9 mouse cellular contexts compared by ENCODE assay signal in genomic region chr6:113482477-113483099, GRCm38 (mm10). TPM values are rescaled to one million over a fixed set of nuclear protein-coding genes. Genes with fewer than 3 reads are reported as not detected.
DNase-seq lines count a peak whose midpoint lies in the region; ATAC-seq and TF ChIP-seq lines count a peak whose summit lies in the region.
"Had no signal": no experiment of that assay in that cellular context is flagged by ENCODE, and none has a peak within 500 bp of the region (broad histone marks: within the 10 kb centered on the region; RNA-seq: fewer than 3 reads in every experiment).

No protein-coding gene starts in this region.

- no peaks in the 10 kb centered on the region for H3K36me3 ChIP-seq in hindbrain, embryonic 11.5 days (ENCODE audit: control insufficient read depth, insufficient read depth, low read length)
- H3K36me3 ChIP-seq in limb, embryonic 13.5 days = no peaks in the 10 kb centered on the region
- H3K36me3 ChIP-seq in midbrain, embryonic 13.5 days = peaks cover 8% of the 10 kb centered on the region

- H3K27ac ChIP-seq in layer of hippocampus, adult 2 months = peak overlapping the region; percentile 98
- H3K27ac ChIP-seq in brown adipose tissue, adult 24 weeks (replicated peaks; ENCODE audit: low read depth, low read length) = peak overlapping the region; percentile 39
- peak overlapping the region; percentile 90 for H3K27ac ChIP-seq in hindbrain, embryonic 11.5 days (ENCODE audit: low read depth, low read length)
- H3K27ac ChIP-seq in limb, embryonic 13.5 days = no peak overlapping the region
- H3K27ac ChIP-seq in midbrain, embryonic 13.5 days = peak overlapping the region; percentile 90

- H3K4me1 ChIP-seq in brown adipose tissue, adult 24 weeks (ENCODE audit: control insufficient read depth, insufficient read depth, insufficient read length, low read length) = peaks cover 16% of the 10 kb centered on the region
- H3K4me1 ChIP-seq in hindbrain, embryonic 11.5 days (replicated peaks; ENCODE audit: control insufficient read depth, insufficient read depth, low read length) = peaks cover 3% of the 10 kb centered on the region; the same call in 1 of the 2 replicates
- peaks cover 22% of the 10 kb centered on the region for H3K4me1 ChIP-seq in limb, embryonic 13.5 days
- H3K4me1 ChIP-seq in midbrain, embryonic 13.5 days (replicated peaks) = peaks cover 41% of the 10 kb centered on the region

- no peaks in the 10 kb centered on the region for H3K9me3 ChIP-seq in hindbrain, embryonic 11.5 days (ENCODE audit: control insufficient read depth, low read length)
- H3K9me3 ChIP-seq in limb, embryonic 13.5 days = no peaks in the 10 kb centered on the region
- no peaks in the 10 kb centered on the region for H3K9me3 ChIP-seq in midbrain, embryonic 13.5 days

- no peaks in the 10 kb centered on the region for H3K27me3 ChIP-seq in hindbrain, embryonic 11.5 days (ENCODE audit: control insufficient read depth, insufficient read depth, low read length)
- peaks cover 48% of the 10 kb centered on the region for H3K27me3 ChIP-seq in limb, embryonic 13.5 days
- H3K27me3 ChIP-seq in midbrain, embryonic 13.5 days = peaks cover 24% of the 10 kb centered on the region; the same call in 1 of the 2 replicates
- H3K27me3 ChIP-seq: Patski had no signal

- H3K9ac ChIP-seq in hindbrain, embryonic 11.5 days (ENCODE audit: low read depth, low read length) = peak overlapping the region; percentile 78
- H3K9ac ChIP-seq in limb, embryonic 13.5 days = no peak overlapping the region
- H3K9ac ChIP-seq in midbrain, embryonic 13.5 days (replicated peaks) = peak overlapping the region; percentile 74

- WGBS in hindbrain, embryonic 11.5 days = 2% methylated on average over 64 of the region's 65 CpGs
- WGBS in limb, embryonic 13.5 days = 3% methylated on average over 65 of the region's 65 CpGs
- WGBS in midbrain, embryonic 13.5 days = under 1% methylated on average over 65 of the region's 65 CpGs

- TF ChIP-seq CTCF in layer of hippocampus, adult 2 months (conservative IDR thresholded peaks at IDR 0.05) = peak; percentile 41; the same call in 1 of the 2 replicates

- peak overlapping the region; percentile 75 for H3K4me3 ChIP-seq in layer of hippocampus, adult 2 months
- H3K4me3 ChIP-seq in brown adipose tissue, adult 24 weeks (ENCODE audit: insufficient read depth, low read depth, low read length) = peak overlapping the region; percentile 75
- peak overlapping the region; percentile 66 for H3K4me3 ChIP-seq in hindbrain, embryonic 11.5 days (ENCODE audit: low read depth, low read length)
- H3K4me3 ChIP-seq in limb, embryonic 13.5 days = peak overlapping the region; percentile 50
- peak overlapping the region; percentile 65 for H3K4me3 ChIP-seq in midbrain, embryonic 13.5 days (replicated peaks)

- peak in 1 of 2 experiments; percentile 46 for DNase-seq in layer of hippocampus, adult 2 months (ENCODE audit: low spot score in 2 of 2)
- DNase-seq in layer of hippocampus, adult 9-10 months (ENCODE audit: low spot score) = no peak
- DNase-seq in hindbrain, embryonic 11.5 days (ENCODE audit: low spot score) = peak; percentile 65
- DNase-seq in thymus, postnatal 0 days (ENCODE audit: low spot score) = peak; percentile 54

- ATAC-seq in erythroid progenitor cell, adult 5-6 weeks (replicated peaks; ENCODE audit: low FRiP score, poor library complexity, severe bottlenecking) = peak; percentile 36
- ATAC-seq in hindbrain, embryonic 11.5 days (ENCODE audit: low FRiP score) = peak; percentile 67
- ATAC-seq in limb, embryonic 13.5 days (ENCODE audit: low FRiP score, low read depth) = no peak; the same call in none of the 2 replicates
- peak; percentile 64 for ATAC-seq in midbrain, embryonic 13.5 days

- peak overlapping the region; percentile 86 for H3K4me2 ChIP-seq in hindbrain, embryonic 11.5 days (replicated peaks; ENCODE audit: low read depth, low read length)
- peak overlapping the region; percentile 78 for H3K4me2 ChIP-seq in limb, embryonic 13.5 days (replicated peaks)
- peak overlapping the region; percentile 84 for H3K4me2 ChIP-seq in midbrain, embryonic 13.5 days (replicated peaks)

RNA-seq across cellular contexts. Expression of gene Creld1, which starts 0.5 kb away (rescaled TPM):
- total RNA-seq in layer of hippocampus, adult 2 months (2021) = 100 to 1,000 TPM; 105 to 120 TPM
- 40.6 and 44.4 TPM in 2 replicates for polyA plus RNA-seq in brown adipose tissue, adult 24 weeks (2012; ENCODE audit: insufficient read depth, insufficient read length, missing spikeins)
- not detected in 2 replicates for total RNA-seq in erythroid progenitor cell, adult 5-6 weeks (2015; ENCODE audit: low replicate concordance)
- not detected in 2 replicates for total RNA-seq in erythroid progenitor cell, adult 5-6 weeks (2017; ENCODE audit: low replicate concordance)
- 29.6 and 32.6 TPM in 2 replicates for polyA plus RNA-seq in hindbrain, embryonic 11.5 days (2014; fragmentation: Nextera tagmentation; extraction: Ambion mirVana)
- 14.9 and 17.1 TPM in 2 replicates for polyA plus RNA-seq in limb, embryonic 13.5 days (2015; fragmentation: Nextera tagmentation; extraction: Ambion mirVana)
- 49.4 and 56.5 TPM in 2 replicates for polyA plus RNA-seq in midbrain, embryonic 13.5 days (2015; fragmentation: Nextera tagmentation; extraction: Ambion mirVana)
- 9.5 and 10.3 TPM in 2 replicates for polyA plus RNA-seq in thymus, postnatal 0 days (2015; fragmentation: Nextera tagmentation; extraction: Ambion mirVana)

RNA-seq across cellular contexts. Expression of gene Il17rc, which starts 11.4 kb away (rescaled TPM):
- total RNA-seq in layer of hippocampus, adult 2 months (2021) = 1 to 10 TPM; 4.7 to 6.3 TPM
- polyA plus RNA-seq in brown adipose tissue, adult 24 weeks (2012; ENCODE audit: insufficient read depth, insufficient read length, missing spikeins) = 9.0 and 10.2 TPM in 2 replicates
- not detected in 2 replicates for total RNA-seq in erythroid progenitor cell, adult 5-6 weeks (2015; ENCODE audit: low replicate concordance)
- total RNA-seq in erythroid progenitor cell, adult 5-6 weeks (2017; ENCODE audit: low replicate concordance) = not detected in 2 replicates
- 2.7 and 3.2 TPM in 2 replicates for polyA plus RNA-seq in hindbrain, embryonic 11.5 days (2014; fragmentation: Nextera tagmentation; extraction: Ambion mirVana)
- polyA plus RNA-seq in limb, embryonic 13.5 days (2015; fragmentation: Nextera tagmentation; extraction: Ambion mirVana) = 9.9 and 10.5 TPM in 2 replicates
- polyA plus RNA-seq in midbrain, embryonic 13.5 days (2015; fragmentation: Nextera tagmentation; extraction: Ambion mirVana) = 0.96 and 1.4 TPM in 2 replicates
- 5.0 and 6.5 TPM in 2 replicates for polyA plus RNA-seq in thymus, postnatal 0 days (2015; fragmentation: Nextera tagmentation; extraction: Ambion mirVana)

RNA-seq across cellular contexts. Expression of gene Prrt3, which starts 19.1 kb away (rescaled TPM):
- total RNA-seq in layer of hippocampus, adult 2 months (2021) = 10 to 100 TPM; 53.9 to 59.1 TPM
- polyA plus RNA-seq in brown adipose tissue, adult 24 weeks (2012; ENCODE audit: insufficient read depth, insufficient read length, missing spikeins) = not detected in 2 replicates
- not detected in 2 replicates for total RNA-seq in erythroid progenitor cell, adult 5-6 weeks (2015; ENCODE audit: low replicate concordance)
- total RNA-seq in erythroid progenitor cell, adult 5-6 weeks (2017; ENCODE audit: low replicate concordance) = not detected in 2 replicates
- polyA plus RNA-seq in hindbrain, embryonic 11.5 days (2014; fragmentation: Nextera tagmentation; extraction: Ambion mirVana) = 0.73 and 0.77 TPM in 2 replicates
- 0.94 and 1.2 TPM in 2 replicates for polyA plus RNA-seq in limb, embryonic 13.5 days (2015; fragmentation: Nextera tagmentation; extraction: Ambion mirVana)
- polyA plus RNA-seq in midbrain, embryonic 13.5 days (2015; fragmentation: Nextera tagmentation; extraction: Ambion mirVana) = 5.2 and 6.0 TPM in 2 replicates
- 0.17 TPM in 2 replicates for polyA plus RNA-seq in thymus, postnatal 0 days (2015; fragmentation: Nextera tagmentation; extraction: Ambion mirVana)

RNA-seq across cellular contexts. Expression of gene Il17re, which starts 24.3 kb away (rescaled TPM):
- total RNA-seq in layer of hippocampus, adult 2 months (2021) = under 1 TPM; 0.22 to 0.46 TPM
- polyA plus RNA-seq in brown adipose tissue, adult 24 weeks (2012; ENCODE audit: insufficient read depth, insufficient read length, missing spikeins) = 5.9 and 8.7 TPM in 2 replicates
- total RNA-seq in erythroid progenitor cell, adult 5-6 weeks (2015; ENCODE audit: low replicate concordance) = not detected in 2 replicates
- total RNA-seq in erythroid progenitor cell, adult 5-6 weeks (2017; ENCODE audit: low replicate concordance) = not detected in 2 replicates
- 0.77 and 0.88 TPM in 2 replicates for polyA plus RNA-seq in hindbrain, embryonic 11.5 days (2014; fragmentation: Nextera tagmentation; extraction: Ambion mirVana)
- polyA plus RNA-seq in limb, embryonic 13.5 days (2015; fragmentation: Nextera tagmentation; extraction: Ambion mirVana) = 6.5 and 6.6 TPM in 2 replicates
- polyA plus RNA-seq in midbrain, embryonic 13.5 days (2015; fragmentation: Nextera tagmentation; extraction: Ambion mirVana) = 0.13 TPM in 1 of 2 replicates, not detected in the other
- 6.0 and 7.9 TPM in 2 replicates for polyA plus RNA-seq in thymus, postnatal 0 days (2015; fragmentation: Nextera tagmentation; extraction: Ambion mirVana)

RNA-seq across cellular contexts. Expression of gene Jagn1, which starts 40.2 kb away (rescaled TPM):
- total RNA-seq in layer of hippocampus, adult 2 months (2021) = 10 to 100 TPM; 41.9 to 42.3 TPM
- polyA plus RNA-seq in brown adipose tissue, adult 24 weeks (2012; ENCODE audit: insufficient read depth, insufficient read length, missing spikeins) = 34.1 and 34.8 TPM in 2 replicates
- total RNA-seq in erythroid progenitor cell, adult 5-6 weeks (2015; ENCODE audit: low replicate concordance) = 11.2 and 13.0 TPM in 2 replicates
- total RNA-seq in erythroid progenitor cell, adult 5-6 weeks (2017; ENCODE audit: low replicate concordance) = 4.5 and 6.9 TPM in 2 replicates
- 75.1 and 79.7 TPM in 2 replicates for polyA plus RNA-seq in hindbrain, embryonic 11.5 days (2014; fragmentation: Nextera tagmentation; extraction: Ambion mirVana)
- 88.2 and 89.7 TPM in 2 replicates for polyA plus RNA-seq in limb, embryonic 13.5 days (2015; fragmentation: Nextera tagmentation; extraction: Ambion mirVana)
- polyA plus RNA-seq in midbrain, embryonic 13.5 days (2015; fragmentation: Nextera tagmentation; extraction: Ambion mirVana) = 84.3 and 87.6 TPM in 2 replicates
- 69.1 and 70.6 TPM in 2 replicates for polyA plus RNA-seq in thymus, postnatal 0 days (2015; fragmentation: Nextera tagmentation; extraction: Ambion mirVana)
